Mouse (Mus musculus): ENCODE measurements around the gene Nsun2.

DNA sequence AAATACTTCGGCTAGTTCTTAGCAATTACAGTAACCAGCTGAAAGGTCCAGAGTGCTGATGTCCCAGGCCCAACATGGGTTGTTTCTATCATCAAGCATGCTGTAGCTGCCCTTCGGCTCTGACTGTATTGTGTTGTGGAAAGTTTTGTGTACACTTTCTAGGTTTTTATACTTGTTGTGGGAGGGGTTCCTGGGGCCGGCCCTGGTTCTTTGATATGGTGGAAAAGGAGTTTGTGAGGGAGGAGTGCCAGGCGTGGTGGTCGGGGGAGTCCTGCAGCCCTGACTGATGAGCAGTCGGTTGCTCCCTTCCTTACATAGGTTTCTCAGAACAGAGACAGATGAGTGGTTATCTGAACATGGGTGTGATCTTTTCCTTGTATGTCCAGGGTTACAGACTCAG, 103.3 kb downstream of the Nsun2 start:
- TF ChIP-seq CTCF (IDR thresholded peaks at IDR 0.05; ENCODE audit: low read depth) (no peak), EP300 (IDR thresholded peaks at IDR 0.05; ENCODE audit: low read depth) (no peak)
